Mouse (Mus musculus) layer of hippocampus, postnatal 25 days (tissue): ENCODE data around the gene Rpa1. TPM values are rescaled to one million over a fixed set of nuclear protein-coding genes. Genes with fewer than 3 reads are reported as not detected.
"Not testable (repeated sequence)": the region's sequence is repeated elsewhere in the genome, so short reads cannot be mapped to it uniquely, and the experiment has no call there.

ENCODE experiments used
- DNase-seq, 2 experiments: peaks; one replicate each; pipeline ENCODE4 v3.0.0; 2022; ENCODE audit warnings: mixed read lengths in 2 of 2, low spot score in 1 of 2; ENCODE audit errors: extremely low spot score in 1 of 2
- total RNA-seq, 2 experiments: library from RNA; stranded (reverse); gene quantifications; 2 replicates each; pipeline ENCODE4 v1.2.3; 2021

Gene Rpa1
- total RNA-seq, 2 experiments from 2014 or later = 58.8 to 59.5 TPM

DNA sequence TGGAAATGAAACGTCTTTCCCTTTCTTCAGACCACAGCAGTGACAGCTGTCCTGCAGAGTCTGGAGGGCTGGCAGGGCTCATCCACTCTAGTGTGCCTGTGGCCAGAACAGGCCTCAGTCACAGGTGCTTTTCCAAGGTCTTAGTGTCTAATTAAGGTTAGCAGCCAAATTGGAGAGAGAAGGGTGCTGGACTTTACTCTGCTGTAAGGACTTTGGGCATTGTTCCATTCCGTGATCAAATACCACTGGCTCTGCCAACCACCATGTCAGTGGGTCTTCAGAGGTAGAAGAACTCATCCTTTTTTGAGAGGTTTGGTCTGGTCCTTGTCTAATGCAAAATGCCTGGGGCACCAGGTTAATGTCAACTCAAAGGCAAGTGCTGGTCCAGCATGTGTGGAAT, 59.0 kb downstream of the Rpa1 start:
- DNase-seq = no peak

DNA sequence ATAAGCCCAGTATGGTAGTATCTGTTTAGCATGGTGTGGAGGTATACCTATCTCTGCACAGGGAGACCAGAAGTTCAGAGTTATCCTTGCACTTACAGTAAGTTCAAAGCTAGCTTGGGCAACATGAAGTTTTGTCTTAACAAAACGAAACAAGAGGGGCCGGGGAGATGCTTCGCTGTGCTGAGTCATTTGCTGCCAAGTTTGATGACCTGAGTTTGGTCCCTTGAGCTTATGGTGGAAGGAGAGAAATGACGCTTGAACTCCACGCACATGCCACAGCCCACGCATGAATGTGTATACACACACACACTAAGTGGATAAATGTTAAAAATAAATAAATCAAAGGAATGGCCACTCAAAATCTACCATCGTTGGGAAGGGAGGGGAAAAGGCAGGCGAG, 59.6 kb downstream of the Rpa1 start:
- DNase-seq = no peak

DNA sequence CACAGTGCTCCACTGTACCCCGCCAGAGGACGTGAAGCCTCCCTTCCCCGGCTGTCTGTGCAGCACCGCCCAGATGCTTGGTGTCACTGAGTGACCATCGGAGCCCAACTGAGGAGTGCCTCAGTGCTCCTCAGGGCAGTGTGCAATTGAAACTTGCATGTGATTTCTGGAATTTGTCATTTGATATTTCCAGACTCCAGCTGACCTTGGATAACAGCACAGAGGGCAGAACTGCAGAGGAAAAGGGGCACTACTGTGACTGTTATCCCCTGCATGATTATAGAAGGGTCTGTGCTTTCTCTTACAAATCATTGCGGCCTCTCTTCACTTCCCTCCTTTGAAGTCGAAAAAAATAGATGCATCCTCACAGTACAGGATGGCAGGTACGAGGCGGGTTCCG, 60.2 kb downstream of the Rpa1 start:
- DNase-seq = no peak

DNA sequence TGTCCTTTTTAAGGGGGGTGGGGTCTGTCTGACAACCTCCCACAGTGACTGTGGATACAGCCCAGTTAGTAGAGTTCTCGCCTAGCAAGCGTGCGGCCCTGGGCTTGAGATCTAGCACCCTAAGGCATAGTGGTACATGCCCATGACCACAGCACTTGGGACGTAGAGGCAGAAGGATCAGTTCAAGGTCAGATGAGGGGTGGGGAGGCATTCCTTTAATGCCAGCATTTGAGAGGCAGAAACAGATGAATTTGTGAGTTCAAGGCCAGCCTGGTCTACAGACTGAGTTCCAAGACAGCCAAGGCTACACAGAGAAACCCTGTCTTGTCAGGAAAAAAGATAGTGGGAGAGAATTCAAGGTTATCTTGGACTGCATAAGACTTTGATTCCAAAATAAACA, 61.3 kb downstream of the Rpa1 start:
- no peak for DNase-seq

DNA sequence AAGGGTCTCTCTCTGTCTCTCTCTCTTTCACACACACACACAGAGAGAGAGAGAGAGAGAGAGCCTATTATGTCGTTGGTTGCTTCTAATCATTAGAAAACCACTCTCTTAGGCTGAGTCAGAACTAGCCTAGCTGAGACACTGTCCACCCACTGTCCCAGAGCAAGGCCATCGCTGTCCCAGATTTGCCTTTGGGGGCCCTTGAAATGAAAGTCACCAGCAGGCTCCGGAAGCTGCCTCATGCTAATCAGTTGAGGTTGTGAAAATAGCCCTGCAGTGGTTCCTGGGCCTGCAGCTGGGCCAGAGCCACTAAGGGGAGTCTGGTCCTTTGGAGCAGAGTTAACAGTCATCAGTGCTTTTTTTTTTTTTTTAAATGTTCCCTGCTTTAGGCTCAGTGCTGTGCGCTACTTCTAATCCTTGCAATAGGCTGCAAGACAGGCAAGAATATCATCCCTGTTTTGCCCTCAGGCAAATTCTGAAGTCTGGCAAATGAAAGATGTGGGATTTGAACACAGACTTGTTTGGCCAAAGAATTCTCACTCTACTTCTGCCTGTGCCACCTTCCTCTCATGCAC, 62.1 kb downstream of the Rpa1 start:
- no peak for DNase-seq

DNA sequence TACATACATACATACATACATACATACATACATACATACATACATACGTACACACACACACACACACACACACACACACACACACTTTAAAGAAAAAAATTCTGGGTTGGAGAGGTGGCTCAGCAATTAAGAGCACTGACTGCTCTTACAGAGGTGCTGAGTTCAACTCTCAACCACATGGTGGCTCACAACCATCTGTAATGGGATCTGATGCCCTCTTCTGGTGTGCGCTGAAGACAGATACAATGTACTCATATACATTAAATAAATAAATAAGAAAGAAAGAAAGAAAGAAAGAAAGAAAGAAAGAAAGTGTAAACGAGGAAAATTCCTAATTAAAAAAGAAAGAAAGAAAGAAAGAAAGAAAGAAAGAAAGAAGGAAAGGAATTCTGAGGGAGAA, 64.3 kb downstream of the Rpa1 start:
- DNase-seq = not testable (repeated sequence)

DNA sequence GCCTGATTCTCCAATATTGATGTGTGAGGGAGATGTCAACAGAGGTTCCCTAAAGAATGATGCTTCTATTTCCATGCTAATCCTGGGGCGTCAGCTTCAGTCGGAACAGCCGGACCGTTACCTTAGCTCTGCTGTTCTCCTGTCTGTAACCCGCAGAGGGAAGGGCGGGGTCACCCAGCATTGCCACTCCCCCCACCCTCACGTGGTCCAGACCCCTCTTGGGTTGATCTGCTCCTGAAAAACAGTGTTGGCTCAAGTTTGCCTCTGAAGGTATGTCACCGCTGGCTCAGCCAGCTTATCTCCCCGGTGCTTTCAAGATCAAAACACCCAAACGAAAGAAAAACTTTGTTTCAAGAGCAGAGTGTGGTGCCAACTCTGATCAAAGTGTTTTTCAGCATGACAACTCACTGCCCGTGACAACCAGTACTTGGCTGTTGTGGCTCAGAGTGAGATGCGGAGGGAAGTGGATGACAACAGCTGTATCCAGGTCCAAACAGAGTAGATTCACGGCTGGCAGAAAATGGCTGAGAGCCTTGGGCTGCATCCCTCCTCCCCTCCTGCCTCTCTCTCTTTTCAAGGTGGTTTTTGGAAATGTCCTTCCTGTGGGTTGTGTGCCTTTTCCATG, 65.5 kb downstream of the Rpa1 start:
- no peak for DNase-seq

DNA sequence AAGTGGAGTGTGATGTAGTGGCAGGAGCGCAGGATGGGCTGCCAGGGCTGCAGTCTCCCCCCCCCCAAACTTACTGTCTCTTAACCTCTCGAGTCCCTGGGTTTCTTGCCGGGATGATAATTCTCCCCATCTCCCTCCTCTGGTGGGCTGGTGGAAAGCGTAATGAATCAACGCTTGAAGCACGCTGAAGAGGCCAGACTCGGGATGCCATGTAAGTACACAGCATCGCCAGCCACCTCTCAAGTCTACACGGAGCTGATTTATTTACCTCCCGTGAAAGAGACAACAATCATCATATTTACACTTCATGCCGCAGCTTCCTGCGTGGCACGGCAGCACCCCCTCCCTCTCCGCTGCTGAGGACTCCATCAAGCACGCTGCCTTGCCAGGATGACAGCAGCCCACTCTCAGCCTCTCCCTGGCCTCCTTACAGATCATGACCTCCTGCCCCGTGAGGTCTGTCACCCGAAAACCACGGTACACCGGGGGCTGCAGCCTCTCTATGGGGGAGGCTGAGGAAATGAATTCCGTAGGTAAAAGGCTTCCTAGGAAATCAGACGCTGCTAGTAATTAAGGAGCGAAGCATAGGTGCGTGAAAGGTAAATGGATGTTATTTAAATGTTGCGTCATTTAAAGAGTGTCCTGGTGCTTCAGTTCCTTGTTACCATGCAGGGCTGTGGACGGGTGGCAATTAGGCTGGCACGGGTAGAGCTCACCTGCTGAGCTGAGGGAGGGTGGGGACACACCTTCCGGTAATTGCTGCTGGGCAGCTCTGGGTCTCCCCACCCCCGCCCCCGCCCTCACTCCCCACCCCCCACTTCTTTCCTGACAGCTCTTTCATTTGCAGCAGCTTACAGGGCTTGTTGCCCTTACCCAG, 66.5 kb downstream of the Rpa1 start:
- no peak for DNase-seq

DNA sequence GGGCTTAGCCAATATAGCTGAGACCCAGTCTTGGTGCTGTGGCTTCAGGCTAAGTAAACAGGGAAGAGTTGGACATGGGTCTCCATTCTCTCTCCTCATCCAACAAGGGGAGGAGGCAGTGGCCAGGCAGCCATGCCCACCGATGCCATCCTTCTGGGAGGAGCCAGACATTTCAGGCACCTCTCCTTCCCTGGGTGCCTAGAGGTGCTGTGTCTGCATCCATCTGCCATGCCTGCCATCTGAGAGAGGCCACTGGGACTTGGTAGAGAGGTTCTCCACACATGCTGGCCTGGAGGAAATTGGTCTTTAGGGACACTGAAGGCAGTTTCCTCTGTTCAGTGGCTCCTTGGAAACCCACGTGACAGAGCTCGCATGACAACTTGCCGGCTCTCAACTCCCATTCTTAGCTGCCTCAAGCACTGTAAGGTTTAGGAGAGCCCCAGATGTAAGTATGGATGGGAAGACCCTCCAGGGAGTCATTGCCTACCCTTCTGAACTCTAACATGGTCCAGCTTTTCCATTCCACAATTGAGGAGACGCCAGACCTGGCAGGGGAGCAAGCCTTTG, 67.6 kb downstream of the Rpa1 start:
- DNase-seq = no peak

DNA sequence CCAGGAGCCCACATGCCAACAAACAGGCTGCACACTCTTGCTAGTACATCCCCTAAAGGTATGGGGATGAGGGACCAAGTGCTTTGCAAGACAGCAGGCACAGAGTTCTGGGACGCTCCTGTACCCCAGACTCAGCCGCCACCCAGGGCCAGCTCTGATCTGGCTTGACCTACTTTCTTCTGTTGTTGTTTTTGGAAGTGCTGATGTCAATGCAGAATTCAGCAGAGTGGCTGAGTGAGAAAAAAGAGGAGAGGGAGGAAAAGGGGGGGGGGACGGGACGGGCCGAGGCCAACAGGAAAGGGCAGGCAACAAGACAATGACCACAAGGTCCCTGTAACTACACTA, 68.1 kb downstream of the Rpa1 start:
- DNase-seq = no peak

DNA sequence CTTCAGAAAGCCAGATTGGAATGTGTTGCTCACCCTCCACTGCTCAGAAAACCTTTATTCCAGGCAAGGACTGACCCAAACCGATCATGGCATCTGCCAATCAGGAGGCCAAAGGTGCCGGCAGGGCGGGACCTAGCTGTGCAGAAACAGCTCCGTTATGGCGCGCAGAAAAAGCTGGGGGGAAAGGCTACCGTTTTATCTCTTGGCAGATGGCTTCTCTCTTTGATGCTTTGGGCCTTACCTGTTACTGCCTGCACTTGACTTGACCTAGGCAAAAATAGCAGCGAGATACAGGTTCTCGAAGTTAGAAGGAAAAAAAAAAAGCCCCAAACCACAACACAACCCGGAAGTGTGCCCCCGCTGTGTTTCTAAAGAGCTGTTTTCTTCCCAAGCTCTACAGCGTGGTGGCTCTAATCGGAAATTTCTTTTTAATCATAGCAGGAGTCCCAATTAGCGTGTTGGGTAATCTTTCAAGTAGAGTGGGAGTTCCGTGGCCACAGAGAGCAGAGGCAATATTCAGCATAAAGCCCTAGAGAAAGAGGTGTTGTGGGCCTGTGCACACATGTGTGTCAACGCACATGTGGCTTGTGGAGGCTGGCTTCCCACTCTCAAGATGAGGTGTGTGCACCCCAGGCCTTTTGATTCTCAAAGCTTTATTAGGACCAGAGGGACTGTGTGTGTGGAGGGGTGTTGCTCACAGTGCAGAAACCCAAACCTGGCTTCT, 68.6 kb downstream of the Rpa1 start:
- no peak for DNase-seq

DNA sequence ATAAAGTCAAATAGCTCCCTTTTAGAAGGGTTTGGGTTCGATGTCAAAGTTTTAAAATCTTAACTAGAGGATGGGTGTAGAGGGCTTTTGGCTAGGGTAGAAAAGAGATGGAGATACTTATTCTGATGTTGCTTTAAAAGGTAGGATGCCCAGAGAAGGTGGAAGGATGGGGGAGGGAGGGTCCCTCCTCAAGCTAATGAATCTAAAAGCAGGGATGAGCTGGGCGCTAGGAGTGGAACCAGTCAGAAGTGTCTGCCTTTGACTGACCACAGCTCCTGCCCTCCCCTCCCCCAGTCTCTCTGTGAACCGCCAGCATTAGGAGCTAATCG, 69.1 kb downstream of the Rpa1 start:
- no peak for DNase-seq

DNA sequence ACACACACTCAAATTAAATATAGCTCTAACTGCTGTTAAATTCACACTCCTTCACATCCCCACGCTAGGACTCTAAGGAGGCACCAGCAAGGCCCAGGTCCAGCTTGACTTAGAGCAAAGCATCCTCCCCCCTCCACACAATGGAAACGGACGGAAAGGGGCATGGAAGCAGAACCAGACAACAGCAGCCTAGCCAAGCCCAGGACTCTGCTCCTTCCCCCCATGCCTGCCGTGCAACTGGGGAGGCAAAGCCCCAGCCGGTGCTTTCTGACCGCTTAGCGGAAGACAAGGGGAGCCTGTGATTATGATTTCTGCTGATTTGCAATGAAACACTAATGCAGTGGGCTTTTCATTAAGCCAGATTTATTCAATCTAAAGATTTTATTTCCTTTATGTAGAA, 70.0 kb downstream of the Rpa1 start:
- DNase-seq = no peak

DNA sequence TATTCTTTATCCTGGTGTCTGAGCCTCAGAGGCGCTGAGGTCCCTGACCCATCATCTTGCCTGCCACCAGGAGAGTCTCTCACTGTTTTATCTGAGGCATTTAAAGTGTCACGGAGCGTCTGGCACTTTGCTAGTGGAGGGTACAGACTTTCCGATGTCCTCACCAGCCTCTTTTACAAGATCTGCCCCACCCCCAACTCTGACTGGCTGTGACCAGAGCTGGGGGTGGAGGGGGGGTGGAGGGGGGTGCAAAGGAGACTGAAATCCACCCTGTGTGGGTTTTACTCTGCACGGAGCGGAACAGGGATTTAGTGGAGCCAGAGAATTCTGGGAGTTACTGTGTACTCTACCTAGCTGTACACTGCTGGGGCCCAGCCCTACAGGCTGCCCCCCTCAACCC, 73.1 kb downstream of the Rpa1 start:
- no peak for DNase-seq

DNA sequence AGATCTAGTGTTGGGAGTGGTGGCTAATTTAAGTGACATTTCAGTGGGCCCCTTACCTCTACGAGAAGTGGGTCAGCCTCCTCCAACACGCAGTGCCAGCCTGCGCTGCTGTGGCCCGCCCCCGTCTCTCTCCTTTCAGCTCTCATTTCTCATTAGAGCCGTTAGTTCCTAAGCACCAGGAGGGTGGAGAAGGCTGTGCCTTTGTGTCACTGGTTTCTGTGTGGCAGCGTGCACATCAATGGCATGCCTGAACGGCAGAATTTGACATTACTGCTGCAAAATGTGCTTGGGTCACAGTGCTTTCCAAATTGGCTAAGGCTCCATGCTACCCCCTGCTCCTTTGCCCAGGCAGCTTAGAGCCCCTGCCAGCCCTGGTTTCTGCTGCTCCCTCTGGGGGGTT, 74.7 kb downstream of the Rpa1 start:
- DNase-seq = no peak

DNA sequence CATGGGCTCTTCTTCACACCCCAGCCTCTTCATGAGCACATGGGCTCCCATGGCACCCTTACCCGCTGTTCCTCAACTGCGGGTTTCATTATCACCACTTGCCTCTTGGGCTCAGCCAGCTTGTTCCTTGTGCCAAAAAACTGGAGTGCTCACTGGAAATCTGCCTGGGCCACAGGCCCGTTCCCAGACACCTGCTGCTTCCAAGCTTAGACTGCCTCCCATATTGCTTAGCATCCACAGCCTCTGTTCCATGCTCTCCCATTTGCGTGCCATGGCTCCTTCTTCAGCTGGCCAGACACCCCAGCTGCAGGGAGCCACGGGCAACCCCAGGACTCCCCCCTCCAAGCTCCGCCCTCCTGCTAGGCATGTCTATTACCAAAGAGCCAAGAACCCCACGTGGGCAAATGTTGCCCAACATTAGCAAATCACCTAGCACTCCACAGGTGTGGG, 77.1 kb downstream of the Rpa1 start:
- no peak for DNase-seq

DNA sequence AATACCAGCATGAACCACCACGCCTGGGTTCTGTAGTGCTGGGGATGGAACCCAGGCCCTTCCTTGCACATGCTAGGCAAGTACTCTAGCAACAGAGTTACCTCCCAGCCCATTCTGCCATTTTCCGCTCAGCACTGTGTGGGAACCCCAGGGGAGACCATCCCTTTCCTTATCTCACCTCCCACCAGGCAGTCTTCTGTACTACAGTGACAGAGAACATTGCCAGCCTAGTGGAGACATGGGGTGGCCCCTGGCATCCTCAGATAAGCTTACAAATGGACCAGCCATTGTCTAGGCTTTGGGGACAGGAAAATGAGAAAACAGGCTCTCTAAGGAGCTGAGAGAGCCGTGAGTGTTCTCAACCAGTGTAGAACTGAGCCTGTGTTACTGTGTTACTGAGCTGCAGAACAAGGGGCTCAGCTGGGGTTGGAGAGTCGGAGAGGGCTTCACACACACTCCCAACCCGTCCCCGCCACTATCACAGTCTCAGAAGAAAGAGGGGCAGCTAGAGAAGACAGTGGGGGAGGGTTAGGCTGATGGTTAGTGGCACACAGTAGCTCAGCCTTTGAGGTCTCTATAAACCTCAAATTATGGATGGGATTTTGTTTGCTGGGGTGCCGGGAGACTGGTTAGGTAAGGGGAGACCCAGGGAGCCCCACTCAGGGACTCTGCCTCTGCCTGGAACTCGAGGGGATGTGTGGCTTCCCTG, 77.7 kb downstream of the Rpa1 start:
- DNase-seq = no peak

DNA sequence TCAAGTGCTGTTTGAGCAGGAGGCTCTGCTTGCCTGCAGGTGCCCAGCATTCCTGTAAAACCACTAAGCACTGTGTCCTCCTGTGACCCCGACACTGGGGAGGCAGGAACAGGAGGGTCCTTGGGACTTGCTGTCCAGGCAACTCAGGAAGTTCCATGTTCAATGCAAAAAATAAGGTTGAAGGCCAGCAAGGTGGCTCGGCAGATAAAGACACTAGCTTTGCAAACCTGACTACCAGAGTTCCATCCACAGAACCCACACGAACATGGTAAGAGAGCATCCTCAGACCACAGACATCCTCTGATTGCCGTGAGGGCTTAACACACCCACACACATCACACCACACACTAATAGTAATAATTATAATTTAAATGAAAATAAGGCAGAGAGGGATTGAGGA, 78.9 kb downstream of the Rpa1 start:
- DNase-seq = no peak

DNA sequence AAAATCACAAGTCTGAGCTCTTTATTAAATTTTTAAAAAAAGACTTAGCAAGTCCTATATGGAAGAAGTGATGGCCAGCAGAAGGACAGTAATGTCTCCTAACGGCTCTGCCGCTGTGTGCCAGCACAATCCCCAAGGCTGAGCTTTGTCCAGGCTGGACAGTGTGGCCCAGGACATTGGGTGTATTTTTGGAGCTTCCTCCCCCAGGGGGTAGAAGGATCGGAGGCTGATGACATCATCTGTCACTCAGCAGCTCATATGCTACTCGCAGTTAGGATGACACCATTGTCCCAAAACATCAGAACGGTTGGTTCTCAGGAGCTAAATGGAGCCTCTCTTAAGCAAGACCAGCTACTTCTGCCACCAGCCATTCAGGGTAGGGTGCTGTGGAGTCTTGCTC, 79.6 kb downstream of the Rpa1 start:
- DNase-seq = no peak

DNA sequence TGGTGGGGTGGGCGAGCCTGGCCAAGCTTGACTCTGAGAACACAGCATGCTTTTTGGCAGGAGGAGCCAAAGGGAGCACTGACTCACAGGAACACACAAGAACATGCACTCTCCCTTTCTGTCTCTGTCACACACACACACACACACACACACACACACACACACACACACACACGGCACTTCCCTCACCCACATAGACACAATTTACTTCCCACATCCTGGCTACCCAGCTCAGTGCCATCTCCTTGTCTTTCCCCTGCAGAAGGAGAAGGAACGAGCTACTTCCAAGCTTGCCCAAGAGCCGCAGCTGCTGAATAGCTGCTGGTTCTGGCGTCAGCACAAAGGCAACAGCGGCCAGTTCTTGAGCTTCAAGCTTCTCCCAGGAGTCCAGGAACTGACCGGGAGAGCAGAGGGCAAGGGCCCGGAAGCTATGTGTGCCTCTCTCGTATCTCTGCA, 80.3 kb downstream of the Rpa1 start:
- peak in 1 of 2 experiments; percentile 44 for DNase-seq
